Mouse (Mus musculus): ENCODE results near the gene Dazap1.

The Dazap1 gene

DNA sequence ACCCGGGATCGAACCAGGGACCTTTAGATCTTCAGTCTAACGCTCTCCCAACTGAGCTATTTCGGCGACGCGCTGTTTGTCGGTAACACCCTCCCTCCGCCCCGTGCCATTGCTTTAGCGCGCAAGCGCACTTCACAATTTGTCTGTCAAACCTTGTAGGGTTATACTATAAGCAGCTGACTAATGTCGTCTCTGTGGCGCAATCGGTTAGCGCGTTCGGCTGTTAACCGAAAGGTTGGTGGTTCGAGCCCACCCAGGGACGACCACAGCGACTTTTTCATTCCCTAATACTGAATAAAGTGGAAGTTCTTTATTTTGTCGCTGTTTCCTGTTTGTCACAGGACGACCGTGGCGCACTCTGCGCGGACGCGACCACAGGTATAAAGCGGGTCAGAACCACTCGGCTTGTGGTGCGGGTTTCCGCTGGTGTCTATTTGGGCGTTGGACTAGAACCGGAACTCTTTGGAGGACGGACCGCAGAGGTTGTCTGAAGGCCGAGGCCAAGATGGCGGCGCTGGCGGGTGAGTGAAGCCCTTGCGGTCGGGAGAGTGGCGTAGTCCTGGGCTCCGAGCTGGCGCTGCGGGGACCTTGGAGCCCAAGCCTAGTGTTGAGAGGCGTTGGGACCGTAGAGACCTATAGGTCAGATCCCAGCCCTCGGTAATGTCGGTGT, 12.2 kb upstream of the Dazap1 start, which contains the start of gene Ndufs7:
Gene Ndufs7 (plus strand): TSS at position 151 of the 670 bp plus-strand sequence.
- peak; percentile 85 for DNase-seq (ENCODE audit: low read depth, low spot score)

DNA sequence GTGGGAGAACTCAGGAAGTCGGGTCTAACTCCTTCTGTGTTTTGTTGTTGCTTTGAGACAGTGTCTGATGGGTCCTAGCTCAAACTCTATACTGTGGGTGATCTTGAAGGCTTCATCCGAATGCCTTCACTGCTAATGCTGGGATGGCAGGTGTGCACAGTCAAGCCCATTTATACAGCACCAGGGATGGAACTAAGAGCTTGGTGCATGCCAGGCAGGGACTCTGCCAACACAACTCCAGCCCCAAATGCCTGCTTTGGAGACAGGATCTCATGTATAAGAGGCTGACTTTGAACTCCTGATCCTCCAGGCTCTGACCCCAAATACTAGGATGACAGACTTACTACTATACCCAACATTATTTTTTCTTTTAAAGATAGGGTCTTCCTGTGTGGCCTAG, 11.2 kb upstream of the Dazap1 start:
- DNase-seq (ENCODE audit: low read depth, low spot score), result no peak

DNA sequence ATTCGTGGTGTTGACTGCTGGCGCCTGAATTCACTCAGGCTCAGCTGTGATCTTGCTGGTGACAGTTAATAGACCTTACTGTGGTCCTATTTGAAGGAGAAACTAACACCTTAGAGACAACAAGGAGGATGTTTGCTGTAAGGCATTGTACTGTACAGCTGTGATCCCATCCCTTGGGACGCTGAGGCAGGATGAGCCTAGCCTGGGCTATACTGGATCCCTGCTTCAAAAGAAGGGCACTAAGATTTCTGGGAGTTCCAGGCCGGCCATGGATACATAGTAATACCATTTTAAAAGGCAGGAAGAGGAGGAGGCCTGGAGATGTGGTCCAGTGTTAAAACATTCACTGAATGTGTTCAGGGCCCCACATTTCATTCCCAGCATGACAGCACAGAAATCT, 10.7 kb upstream of the Dazap1 start:
- no peak for DNase-seq (ENCODE audit: low read depth, low spot score)

DNA sequence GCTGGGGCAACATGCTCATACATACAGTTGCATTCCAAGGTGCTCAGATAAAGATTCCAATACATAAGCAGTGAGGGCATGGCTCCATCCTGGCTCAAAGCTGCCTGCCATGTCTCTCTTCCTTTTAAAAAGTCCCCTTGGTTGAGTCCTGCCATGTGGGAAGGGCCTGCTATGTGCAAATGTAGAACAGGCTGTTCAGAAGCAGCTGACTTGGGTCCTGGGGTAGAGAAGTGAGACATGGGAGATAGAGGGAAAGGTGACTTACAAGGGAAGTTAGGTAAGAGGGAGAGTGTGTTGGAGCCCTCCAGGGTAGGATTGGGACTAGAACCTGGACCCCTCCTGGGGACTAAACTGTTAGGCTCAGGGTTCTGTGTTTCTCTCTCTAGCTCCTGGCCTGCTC, 9.3 kb upstream of the Dazap1 start:
- no peak for DNase-seq (ENCODE audit: low read depth, low spot score)

DNA sequence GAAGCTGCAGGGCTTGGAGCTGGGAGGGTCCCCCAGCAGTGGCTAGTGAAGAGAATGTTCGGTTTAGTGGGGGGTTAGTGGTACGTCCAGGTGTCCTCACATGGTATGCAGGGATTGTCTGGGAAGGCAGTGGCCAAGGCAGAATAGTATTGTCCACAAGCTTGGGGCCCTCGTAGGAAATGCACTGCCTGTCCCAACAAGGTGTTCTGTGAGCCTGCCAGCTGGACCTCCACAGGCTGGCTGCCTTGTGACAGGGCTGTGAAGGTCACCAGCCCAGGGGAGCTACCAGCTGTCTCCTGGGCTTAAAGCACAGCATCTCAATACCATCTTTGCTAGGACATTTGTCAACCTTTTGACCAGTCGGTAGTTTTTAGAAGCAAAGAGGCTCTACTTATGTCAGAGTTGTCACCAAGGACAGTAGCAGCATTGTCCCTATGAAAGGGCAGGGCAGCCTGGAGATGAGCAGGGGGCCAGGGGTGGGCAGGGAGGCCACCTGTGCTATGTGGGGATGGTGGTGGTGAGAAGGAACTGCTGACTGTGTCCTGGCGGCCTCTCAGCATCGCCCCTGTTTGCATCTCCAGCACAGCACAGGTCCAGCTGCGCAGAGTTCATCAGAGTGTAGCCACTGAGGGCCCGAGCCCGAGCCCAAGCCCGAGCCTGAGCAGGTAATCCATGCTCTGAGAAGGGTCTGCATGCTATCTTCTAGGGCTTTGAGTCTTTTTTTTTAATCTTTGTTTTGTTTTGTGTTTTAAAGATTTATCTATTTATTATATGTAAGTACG, 8.6 kb upstream of the Dazap1 start:
- no peak for DNase-seq (ENCODE audit: low read depth, low spot score)

DNA sequence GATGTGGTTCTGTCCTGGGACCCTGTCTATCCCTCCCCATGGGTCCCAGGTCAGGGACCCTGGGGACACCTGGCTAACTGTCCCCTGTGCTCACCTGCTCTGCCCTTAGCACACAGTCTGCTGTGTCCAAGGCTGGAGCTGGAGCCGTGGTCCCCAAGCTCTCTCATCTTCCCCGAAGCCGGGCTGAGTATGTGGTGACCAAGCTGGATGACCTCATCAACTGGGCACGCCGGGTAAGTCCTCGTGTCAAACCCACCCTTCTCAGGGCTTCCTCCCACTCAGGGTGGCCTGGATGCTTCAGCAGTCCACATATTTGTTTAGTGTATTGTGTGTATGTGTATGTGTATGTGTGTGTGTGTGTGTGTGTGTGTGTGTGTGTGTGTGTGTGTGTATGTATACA, 7.7 kb upstream of the Dazap1 start:
- no peak for DNase-seq (ENCODE audit: low read depth, low spot score)

DNA sequence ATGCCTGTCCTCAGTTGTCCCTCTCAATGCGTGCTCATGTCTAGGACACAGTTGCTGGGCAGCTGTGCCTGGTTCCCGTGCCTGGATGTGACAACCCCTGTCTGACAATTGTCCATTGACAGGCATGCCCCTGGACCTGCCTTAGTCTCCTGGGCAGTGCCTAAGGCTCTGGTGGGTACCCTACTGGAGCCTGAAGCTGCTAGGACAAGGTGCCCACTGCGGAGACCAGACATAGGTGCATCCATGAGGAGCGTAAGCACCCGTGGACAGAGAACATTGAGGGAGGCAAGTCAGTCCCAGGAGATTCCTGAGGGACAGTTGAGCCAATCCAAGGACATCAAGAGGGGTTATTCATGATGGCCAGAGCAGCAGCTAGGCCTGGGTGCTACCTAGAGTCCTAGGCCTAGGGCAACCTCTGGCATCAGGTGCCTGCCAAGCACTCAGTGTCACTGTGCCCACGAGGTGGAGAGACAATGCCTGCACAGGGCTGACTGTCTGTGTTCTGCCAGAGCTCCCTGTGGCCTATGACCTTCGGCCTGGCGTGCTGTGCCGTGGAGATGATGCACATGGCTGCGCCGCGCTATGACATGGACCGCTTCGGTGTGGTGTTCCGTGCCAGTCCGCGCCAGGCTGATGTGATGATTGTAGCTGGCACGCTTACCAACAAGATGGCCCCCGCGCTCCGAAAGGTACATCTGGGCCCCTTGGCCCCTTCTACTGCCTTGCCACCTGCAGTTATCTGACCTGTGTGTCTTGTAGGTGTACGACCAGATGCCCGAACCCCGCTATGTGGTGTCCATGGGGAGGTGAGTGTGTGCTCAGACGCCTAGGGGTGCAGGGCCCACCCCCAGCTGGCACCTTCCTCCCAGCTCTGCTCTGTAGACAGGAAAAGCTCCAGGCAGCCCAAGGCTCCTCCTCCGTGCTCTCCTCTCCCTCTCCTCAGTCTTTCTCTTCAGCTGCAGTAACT, 6.7 kb upstream of the Dazap1 start:
- DNase-seq (ENCODE audit: low read depth, low spot score), result no peak

DNA sequence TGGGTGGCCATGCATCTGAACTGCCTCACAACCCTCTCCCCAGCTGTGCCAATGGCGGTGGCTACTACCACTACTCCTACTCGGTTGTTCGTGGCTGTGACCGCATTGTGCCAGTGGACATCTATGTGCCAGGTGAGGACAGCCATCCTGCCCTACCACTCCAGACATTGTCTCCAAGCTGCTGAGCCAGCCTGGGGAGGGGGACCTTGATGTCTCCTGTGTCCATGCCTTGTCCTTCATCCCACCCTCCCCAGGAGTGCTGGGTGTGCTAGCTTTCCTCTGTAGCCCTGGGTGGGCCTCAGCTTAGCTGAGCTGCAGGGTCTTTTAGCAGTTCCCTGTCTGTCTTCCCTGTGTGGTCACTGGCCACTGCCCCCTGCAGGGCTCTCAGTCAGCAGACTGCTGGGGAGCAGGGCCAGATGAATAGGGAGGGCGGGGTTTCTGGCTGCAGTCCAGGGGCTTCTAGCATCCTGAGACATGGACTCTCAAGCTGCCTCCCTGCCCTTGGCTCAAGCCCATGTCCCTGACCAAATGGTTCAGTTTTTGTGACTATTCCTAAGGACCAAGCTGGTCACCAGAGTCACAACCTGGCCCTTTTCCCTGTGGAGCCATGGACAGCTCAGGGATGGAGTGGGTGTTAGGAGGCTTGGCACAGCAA, 5.3 kb upstream of the Dazap1 start:
- DNase-seq (ENCODE audit: low read depth, low spot score), result no peak

DNA sequence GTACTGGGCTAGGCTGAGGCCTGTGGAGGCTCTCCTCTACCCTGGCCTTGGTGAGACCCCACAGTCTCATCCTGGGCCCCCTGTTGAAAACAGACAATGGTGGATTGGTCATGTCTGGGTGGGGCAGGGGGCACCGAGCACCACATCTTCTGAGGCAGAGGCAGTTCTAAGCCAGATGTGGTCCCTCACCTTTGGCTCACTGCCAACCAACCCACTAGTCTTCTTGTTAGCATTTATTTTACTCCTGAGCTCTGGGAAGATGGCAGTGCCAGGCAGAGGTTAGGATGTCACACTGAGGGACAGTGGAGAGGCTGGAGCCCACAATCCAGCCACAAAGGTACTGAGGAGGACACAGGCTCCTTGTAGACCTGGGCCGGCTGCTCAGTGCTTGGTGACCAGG, 3.4 kb upstream of the Dazap1 start:
- no peak for DNase-seq (ENCODE audit: low read depth, low spot score)

DNA sequence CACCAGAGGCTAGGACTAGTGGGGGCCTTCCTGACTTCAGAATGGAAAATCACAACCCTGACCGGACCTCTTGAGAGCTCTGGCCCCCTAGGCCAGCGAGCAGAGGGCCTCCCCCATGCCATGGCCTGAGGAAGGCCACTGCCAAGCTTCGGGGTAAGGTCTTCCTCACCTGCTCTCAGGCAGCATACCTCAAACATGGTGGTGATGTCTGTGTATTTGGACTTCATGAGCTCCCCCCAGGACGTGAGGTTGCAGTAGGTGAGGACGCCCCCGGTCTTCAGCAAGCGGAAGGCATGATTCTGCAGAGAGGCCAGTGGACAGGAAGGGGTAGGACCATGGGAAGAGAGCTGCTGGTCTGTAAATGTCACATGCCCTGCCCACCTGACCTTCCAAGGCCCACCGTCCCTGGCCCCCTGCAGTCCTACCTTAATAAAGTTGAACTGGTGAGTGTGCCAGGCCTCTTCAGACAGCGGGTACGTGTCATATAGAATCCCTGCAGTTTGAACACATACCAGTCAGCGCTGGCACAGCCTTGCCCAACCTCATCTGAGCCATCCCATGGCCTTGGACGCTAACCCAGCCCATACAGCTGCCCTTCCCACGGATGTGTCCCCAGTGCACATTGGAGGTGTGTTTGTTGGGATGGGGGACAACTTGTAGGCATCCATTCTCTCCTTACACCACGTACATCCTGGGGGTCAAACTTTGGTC, 2.4 kb upstream of the Dazap1 start:
- no peak for DNase-seq (ENCODE audit: low read depth, low spot score)

DNA sequence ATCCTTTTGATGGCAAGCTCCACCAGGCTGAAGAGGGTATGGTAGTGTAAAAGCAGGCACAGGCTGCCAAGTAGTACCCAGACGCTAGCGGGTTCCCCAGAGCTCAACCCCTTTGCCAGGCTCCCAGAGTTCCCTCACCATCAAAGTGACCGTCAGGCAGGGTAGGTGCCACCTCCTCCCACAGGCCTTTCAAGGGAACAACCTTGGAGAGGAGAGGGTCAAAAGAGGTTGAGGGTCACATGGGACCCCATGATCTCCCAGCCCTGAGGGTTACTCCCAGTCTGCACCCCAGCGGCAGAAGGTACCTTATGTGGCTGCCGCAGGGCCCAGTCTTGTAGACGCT, 1.9 kb upstream of the Dazap1 start:
- DNase-seq (ENCODE audit: low read depth, low spot score), result no peak

DNA sequence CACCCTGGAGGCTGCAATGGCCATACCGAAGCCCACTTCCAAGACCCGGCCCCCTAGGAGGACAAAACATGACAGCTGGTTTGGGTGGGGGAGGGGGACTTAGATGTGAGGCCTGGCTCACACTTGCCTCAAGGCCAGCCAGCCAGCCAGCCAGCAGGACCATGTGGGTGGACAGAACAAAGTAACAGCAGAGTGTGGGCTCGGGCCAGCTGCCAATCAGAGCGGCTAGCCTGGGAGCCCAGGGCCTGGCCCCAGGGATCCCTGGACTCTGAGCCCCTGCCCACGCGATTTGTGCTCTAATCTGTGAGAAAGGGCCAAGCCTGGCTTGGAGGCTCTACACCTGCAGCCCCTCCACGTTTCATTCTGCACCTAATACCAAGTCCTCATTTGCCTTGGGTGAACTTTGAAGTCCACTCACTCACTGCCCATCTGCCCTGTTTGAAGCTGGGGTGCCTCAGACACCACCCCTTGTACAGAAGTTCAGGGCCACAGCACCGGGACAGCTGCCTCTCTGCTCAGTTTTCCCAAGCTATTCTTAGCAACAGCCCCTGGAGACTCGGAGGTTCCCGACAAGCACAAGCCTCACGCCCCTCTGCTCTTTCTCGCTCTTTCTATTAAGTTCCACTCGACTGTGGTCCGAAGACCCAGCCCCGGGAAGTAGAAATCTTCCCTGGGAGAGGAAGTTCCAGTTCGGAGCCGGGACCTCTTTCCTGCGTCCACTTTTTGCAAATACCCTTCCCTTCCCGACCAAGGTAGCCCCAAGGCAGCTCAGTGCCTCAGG, 1.2 kb upstream of the Dazap1 start:
- DNase-seq (ENCODE audit: low read depth, low spot score), result no peak

DNA sequence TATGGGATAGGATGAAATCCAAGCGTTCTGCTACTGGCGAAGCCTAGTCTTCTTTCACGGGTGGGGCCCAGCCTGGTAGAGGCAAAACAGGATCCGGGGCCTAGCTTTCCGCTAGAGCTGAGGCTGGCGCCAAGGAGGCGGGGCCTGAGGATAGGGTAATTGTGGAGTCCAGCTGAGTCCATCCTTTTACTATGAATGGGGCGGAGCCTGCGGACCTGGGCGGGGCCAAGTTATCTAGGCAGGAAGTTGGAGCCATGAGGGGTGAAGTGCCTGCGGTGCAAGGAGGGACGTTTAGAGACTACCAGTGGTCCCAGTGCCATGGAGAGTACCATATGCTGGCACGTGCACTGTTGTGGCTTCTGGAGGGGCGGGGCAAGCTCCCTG, 291 bp downstream of the Dazap1 start:
- DNase-seq (ENCODE audit: low read depth, low spot score), result peak; percentile 72

DNA sequence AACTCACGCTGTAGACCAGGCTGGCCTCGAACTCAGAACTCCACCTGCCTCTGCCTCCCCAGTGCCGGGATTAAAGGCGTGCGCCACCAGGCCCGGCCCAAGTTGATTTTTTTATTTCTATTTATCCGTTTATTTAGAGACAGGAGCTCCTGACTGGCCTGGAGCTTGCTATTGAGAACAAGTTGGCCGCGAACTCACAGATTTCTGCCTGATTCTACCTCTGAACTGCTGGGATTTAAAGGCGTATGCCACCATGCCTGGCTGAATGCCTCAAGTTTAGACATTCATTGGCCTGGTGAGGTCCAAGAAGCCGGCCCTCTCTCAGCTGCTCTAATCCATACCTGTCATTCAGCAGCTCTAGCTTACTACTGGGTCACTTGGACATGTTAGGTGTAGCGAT, 883 bp downstream of the Dazap1 start:
- DNase-seq (ENCODE audit: low read depth, low spot score), result no peak

DNA sequence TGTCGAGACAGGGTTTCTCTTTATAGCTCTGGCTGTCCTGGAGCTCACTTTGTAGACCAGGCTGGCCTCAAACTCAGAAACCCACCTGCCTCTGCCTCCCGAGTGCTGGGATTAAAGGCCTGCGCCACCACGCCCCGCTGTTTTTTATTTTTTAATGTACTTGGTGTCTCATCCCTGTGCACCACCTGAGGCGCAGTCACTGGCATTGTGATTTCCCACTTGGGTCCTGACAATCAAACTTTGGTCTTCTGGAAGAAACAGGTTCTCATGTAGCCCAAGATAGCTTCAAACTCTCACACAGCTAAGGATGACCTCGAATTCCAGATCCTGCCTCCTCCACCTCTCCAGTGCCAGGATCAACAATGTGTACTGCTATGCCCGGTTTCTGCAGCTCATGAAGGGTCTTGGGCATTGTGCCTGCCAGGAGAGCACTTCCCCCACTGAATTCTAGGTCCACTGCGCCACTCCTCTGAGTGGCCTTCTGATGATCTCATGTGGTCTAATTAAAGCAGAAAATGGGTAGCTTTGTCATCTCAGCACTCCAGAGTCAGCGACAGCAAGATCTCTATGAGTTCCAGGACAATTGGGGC, 1.6 kb downstream of the Dazap1 start:
- DNase-seq (ENCODE audit: low read depth, low spot score), result no peak

DNA sequence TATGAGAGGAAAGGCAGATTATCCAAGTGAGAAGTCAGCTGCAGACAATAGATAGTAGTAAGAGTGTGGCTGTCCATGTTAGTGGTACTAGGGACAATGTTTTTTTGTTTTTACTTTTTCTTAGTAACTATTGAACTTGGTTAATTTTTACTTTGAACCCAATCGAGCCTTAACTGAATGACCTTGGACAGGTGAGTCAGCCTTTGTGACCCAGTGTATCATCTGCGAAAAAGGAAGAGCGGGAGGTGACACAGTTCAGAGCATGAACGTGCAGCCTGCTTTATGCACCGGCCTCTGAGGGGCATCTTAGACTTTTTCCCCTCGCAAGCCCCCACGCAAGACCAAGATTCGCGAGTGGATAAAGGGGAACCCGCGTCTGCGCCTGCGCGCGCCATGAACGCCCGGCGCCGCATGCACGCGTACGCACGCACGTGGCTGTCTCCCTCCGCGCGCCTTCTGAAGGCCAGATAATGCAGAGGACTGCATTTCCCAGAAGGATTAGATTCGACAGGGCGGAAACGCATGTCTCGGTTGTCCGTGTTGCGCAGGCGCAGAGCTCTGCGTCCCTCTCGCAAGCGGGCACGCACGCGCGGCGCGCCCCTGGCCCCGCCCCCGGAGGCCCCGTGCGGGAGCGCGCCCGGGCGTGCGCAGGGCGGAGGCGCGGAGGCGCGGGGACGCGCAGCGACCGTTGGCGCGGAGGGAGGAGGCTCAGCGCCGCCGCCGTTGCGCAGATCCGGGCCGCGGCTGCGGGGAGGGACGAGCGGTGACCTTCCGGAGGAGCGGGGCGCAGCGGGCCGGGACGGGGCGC, 3.3 kb downstream of the Dazap1 start:
- peak; percentile 92 for DNase-seq (ENCODE audit: low read depth, low spot score)

DNA sequence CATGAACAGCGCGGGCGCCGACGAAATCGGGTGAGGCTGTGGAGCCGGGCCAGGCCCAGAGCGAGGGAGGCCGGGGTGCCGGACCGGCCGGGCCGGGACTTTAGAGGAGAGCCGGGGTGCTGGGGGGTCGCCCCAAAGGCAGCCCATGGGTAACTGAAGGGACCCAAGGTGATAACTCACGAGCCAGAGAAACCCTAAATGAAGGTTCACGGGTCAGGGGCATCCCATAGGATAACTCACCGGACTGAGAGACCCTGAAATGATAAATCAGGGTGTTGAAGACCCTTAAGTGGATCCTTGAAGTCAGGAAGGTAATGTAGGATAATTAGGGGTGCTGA, 3.8 kb downstream of the Dazap1 start:
- DNase-seq (ENCODE audit: low read depth, low spot score), result no peak

DNA sequence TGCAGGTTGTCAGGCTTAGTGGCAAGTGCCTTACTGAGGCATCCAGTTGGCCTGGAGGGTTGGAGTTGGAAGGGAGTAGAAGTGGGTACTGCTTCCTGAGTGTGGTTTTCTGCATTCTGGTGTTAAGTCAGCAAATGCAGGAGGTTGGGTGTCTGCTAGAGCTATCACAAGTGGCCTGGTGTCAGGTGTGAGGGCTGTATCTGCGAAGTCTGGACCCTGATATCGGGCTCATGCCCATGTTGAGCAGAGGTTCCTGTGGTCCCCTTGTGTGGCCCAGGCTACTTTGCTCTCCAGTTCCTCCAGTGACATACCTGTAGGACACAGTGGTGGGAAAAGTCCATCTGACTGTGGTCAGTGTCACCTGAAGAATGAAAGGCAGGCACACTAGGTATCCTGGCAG, 8.8 kb downstream of the Dazap1 start:
- no peak for DNase-seq (ENCODE audit: low read depth, low spot score)

DNA sequence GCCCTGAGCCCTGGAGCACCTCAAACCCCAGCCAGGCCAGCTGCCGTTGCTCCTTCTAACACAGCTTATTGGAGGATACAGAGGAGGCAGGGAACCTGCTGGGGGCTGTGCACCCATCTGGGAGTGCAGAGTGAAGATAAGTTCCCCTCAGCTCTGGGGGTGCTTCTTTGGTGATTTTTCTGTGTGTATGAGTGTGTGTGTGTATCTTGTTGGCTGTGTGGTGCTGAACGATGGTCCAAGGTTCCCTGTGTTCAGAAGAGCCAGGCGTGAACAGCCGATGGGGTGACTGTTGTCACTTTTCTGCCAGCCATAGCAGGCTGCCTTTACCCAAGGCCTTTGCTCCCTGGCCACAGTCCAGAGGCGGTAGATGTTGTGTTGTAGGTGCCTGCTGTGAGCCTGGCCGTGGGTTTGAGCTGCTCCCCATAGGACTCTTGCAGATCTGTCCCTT, 9.5 kb downstream of the Dazap1 start:
- DNase-seq (ENCODE audit: low read depth, low spot score), result no peak

Measured in WW6 (cell line).